Comparison of ENCODE assay signal across 34 mouse cellular contexts in the genomic region with DNA sequence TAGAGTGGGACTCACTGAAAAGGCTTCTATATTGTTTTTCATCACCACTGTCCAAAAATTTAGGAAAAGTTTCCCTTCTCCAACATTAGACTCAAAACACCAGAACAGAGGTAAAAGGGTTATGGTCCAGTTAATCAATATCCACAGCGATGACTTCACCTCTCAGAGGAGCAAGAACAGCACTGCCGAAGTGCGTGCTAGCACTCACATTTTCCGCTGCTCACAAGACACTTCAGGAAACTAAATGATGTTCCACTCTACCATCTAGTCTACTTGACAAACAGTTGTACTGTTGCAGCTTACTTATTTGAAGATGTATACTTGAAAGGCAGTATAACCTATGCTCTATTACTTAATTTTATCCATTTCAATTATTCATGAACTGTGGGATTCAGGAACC.
"Had no signal": no experiment of that assay in that cellular context is flagged by ENCODE, and none has a peak within 500 bp of the region (broad histone marks: within the 10 kb centered on the region; RNA-seq: fewer than 3 reads in every experiment).

No protein-coding gene starts in this region.

- H3K9ac ChIP-seq: heart, embryonic 12.5 days; heart, embryonic 13.5 days; heart, embryonic 15.5 days; hindbrain, embryonic 12.5 days; hindbrain, embryonic 13.5 days; hindbrain, embryonic 14.5 days; hindbrain, embryonic 15.5 days; intestine, embryonic 15.5 days; kidney, embryonic 15.5 days had no signal

- H3K9me3 ChIP-seq: heart, embryonic 10.5 days; heart, embryonic 12.5 days; heart, embryonic 13.5 days; heart, embryonic 15.5 days; hindbrain, embryonic 10.5 days; hindbrain, embryonic 12.5 days; hindbrain, embryonic 13.5 days; hindbrain, embryonic 15.5 days; intestine, embryonic 15.5 days; kidney, embryonic 15.5 days had no signal

- H3K27ac ChIP-seq: heart, embryonic 10.5 days; heart, embryonic 13.5 days; heart, embryonic 15.5 days; hindbrain, embryonic 10.5 days; hindbrain, embryonic 12.5 days; hindbrain, embryonic 13.5 days; hindbrain, embryonic 14.5 days; hindbrain, embryonic 15.5 days; hindbrain, postnatal 0 days; intestine, embryonic 15.5 days; kidney, embryonic 15.5 days; kidney, postnatal 0 days; layer of hippocampus, adult 2 months; left cerebral cortex, adult 2 months had no signal

- ATAC-seq: hindbrain, embryonic 16.5 days; hindbrain, postnatal 0 days; intestine, embryonic 15.5 days; intestine, embryonic 16.5 days; intestine, postnatal 0 days had no signal

- H3K4me1 ChIP-seq: heart, embryonic 10.5 days; heart, embryonic 12.5 days; heart, embryonic 13.5 days; heart, embryonic 15.5 days; hindbrain, embryonic 10.5 days; hindbrain, embryonic 12.5 days; hindbrain, embryonic 13.5 days; hindbrain, embryonic 15.5 days; intestine, embryonic 15.5 days; kidney, embryonic 15.5 days had no signal

- H3K4me2 ChIP-seq: heart, embryonic 11.5 days; heart, embryonic 12.5 days; heart, embryonic 13.5 days; heart, embryonic 15.5 days; hindbrain, embryonic 12.5 days; hindbrain, embryonic 13.5 days; hindbrain, embryonic 14.5 days; hindbrain, embryonic 15.5 days; intestine, embryonic 15.5 days; kidney, embryonic 15.5 days had no signal

- H3K27me3 ChIP-seq: heart, embryonic 12.5 days; heart, embryonic 13.5 days; heart, embryonic 15.5 days; hindbrain, embryonic 12.5 days; hindbrain, embryonic 13.5 days; hindbrain, embryonic 15.5 days; intestine, embryonic 15.5 days had no signal

- H3K36me3 ChIP-seq: heart, embryonic 15.5 days; hindbrain, embryonic 12.5 days; hindbrain, embryonic 13.5 days; hindbrain, embryonic 15.5 days; intestine, embryonic 15.5 days; kidney, embryonic 15.5 days had no signal

- DNase-seq: heart, postnatal 10 days; heart, postnatal 14 days; heart, postnatal 36 days; heart, postnatal 4 days; kidney, adult 11 months; kidney, adult 18-20 months; kidney, adult 2 months; kidney, adult 8-10 months; kidney, adult 9 months; kidney, postnatal 10 days; kidney, postnatal 25 days; kidney, postnatal 36 days; kidney, postnatal 4 days; layer of hippocampus, adult 9-11 months; layer of hippocampus, postnatal 36 days had no signal

- H3K4me3 ChIP-seq: heart, embryonic 10.5 days; heart, embryonic 12.5 days; heart, embryonic 13.5 days; heart, embryonic 15.5 days; hindbrain, embryonic 10.5 days; hindbrain, embryonic 12.5 days; hindbrain, embryonic 13.5 days; hindbrain, embryonic 15.5 days; intestine, embryonic 15.5 days; kidney, embryonic 15.5 days; layer of hippocampus, adult 2 months; left cerebral cortex, adult 2 months had no signal
